Mouse (Mus musculus): ENCODE results near the gene Tnk2.

Tnk2 gene

GRCm38 (mm10) chr16:32643661-32644061 lies at the start of gene Tnk2:
TSS of gene Tnk2 (plus strand) at chr16:32643874.
- DNase-seq (ENCODE audit: low spot score): peak; percentile 91

- DNase-seq (ENCODE audit: low spot score): no peak
These were observed 49.8 kb upstream of the Tnk2 start for GRCm38 (mm10) chr16:32593916-32594315.

GRCm38 (mm10) chr16:32594701-32595100 lies 49.0 kb upstream of the Tnk2 start:
- DNase-seq (ENCODE audit: low spot score): no peak

GRCm38 (mm10) chr16:32595142-32595855 lies 48.4 kb upstream of the Tnk2 start:
- DNase-seq (ENCODE audit: low spot score): no peak

GRCm38 (mm10) chr16:32597909-32598381 lies 45.7 kb upstream of the Tnk2 start:
- DNase-seq (ENCODE audit: low spot score): no peak

- DNase-seq (ENCODE audit: low spot score): no peak
These were observed 44.5 kb upstream of the Tnk2 start for GRCm38 (mm10) chr16:32599151-32599550.

- no peak for DNase-seq (ENCODE audit: low spot score)
These were observed 41.4 kb upstream of the Tnk2 start for GRCm38 (mm10) chr16:32602193-32602685.

GRCm38 (mm10) chr16:32607562-32608343 lies 35.9 kb upstream of the Tnk2 start:
- DNase-seq (ENCODE audit: low spot score): no peak

- DNase-seq (ENCODE audit: low spot score): no peak
These were observed 35.3 kb upstream of the Tnk2 start for GRCm38 (mm10) chr16:32608344-32608711.

- peak; percentile 97 for DNase-seq (ENCODE audit: low spot score)
These were observed 34.8 kb upstream of the Tnk2 start, which contains the start of gene Tfrc for GRCm38 (mm10) chr16:32608712-32609400. TSS of gene Tfrc (plus strand) at chr16:32608920.

GRCm38 (mm10) chr16:32609401-32609779 lies 34.3 kb upstream of the Tnk2 start:
- peak; percentile 5 for DNase-seq (ENCODE audit: low spot score)

GRCm38 (mm10) chr16:32610460-32611255 lies 33.0 kb upstream of the Tnk2 start:
- DNase-seq (ENCODE audit: low spot score): no peak

GRCm38 (mm10) chr16:32612052-32612451 lies 31.6 kb upstream of the Tnk2 start:
- no peak for DNase-seq (ENCODE audit: low spot score)

GRCm38 (mm10) chr16:32613269-32613834 lies 30.3 kb upstream of the Tnk2 start:
- DNase-seq (ENCODE audit: low spot score): no peak

- no peak for DNase-seq (ENCODE audit: low spot score)
These were observed 29.6 kb upstream of the Tnk2 start for GRCm38 (mm10) chr16:32614047-32614446.

GRCm38 (mm10) chr16:32618946-32619345 lies 24.7 kb upstream of the Tnk2 start:
- no peak for DNase-seq (ENCODE audit: low spot score)

- no peak for DNase-seq (ENCODE audit: low spot score)
These were observed 15.5 kb upstream of the Tnk2 start for GRCm38 (mm10) chr16:32628140-32628539.

- DNase-seq (ENCODE audit: low spot score): no peak
These were observed 11.3 kb upstream of the Tnk2 start for GRCm38 (mm10) chr16:32632328-32632824.

GRCm38 (mm10) chr16:32633486-32634012 lies 10.1 kb upstream of the Tnk2 start:
- DNase-seq (ENCODE audit: low spot score): no peak

- DNase-seq (ENCODE audit: low spot score): no peak
These were observed 9.5 kb upstream of the Tnk2 start for GRCm38 (mm10) chr16:32634183-32634582.

- no peak for DNase-seq (ENCODE audit: low spot score)
These were observed 8.4 kb upstream of the Tnk2 start for GRCm38 (mm10) chr16:32635314-32635713.

All from urinary bladder, postnatal 14 days (tissue).